Comparison of ENCODE assay signal across 9 mouse cellular contexts in the genomic region with DNA sequence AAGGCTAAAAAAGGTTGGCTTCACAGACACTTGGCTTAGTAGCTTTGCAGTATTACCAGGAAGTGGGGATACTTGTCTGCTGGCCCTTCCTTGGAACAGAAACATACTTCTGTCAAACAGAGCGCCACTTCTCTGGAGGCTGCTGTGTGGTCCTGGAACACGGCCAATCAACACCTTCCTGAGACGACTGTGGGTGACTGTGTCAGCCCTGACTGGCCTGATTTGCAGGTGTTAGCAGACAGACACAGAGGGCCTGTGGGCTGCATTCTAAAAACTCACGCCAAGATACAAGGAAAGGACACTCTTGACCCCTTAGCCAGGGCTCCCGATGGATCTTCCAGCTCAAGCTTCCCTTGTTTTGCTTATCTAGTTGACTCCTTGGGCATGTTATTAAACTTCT. TPM values are rescaled to one million over a fixed set of nuclear protein-coding genes. Genes with fewer than 3 reads are reported as not detected.
A peak's percentile ranks its signal among the peaks of the same experiment; 100 is the strongest.
DNase-seq lines count a peak whose midpoint lies in the region; ATAC-seq and TF ChIP-seq lines count a peak whose summit lies in the region.
"Had no signal": no experiment of that assay in that cellular context is flagged by ENCODE, and none has a peak within 500 bp of the region (broad histone marks: within the 10 kb centered on the region; RNA-seq: fewer than 3 reads in every experiment).

No protein-coding gene starts in this region.

- no peak for ATAC-seq in hindbrain, embryonic 13.5 days (ENCODE audit: low FRiP score)
- ATAC-seq in hindbrain, embryonic 14.5 days (ENCODE audit: low FRiP score): no peak
- ATAC-seq in liver, embryonic 14.5 days (ENCODE audit: insufficient read depth): no peak

- peaks cover 9% of the 10 kb centered on the region for H3K36me3 ChIP-seq in hindbrain, embryonic 13.5 days
- H3K36me3 ChIP-seq in hindbrain, embryonic 14.5 days (replicated peaks; ENCODE audit: control insufficient read depth, insufficient read depth): peaks cover 10% of the 10 kb centered on the region; the same call in 1 of the 2 replicates
- H3K36me3 ChIP-seq in spleen, adult 2 months (ENCODE audit: control insufficient read depth, insufficient read depth, low read length): peaks cover 2% of the 10 kb centered on the region
- peaks cover 5% of the 10 kb centered on the region for H3K36me3 ChIP-seq in liver, embryonic 14.5 days (replicated peaks; ENCODE audit: control insufficient read depth, insufficient read depth, low read depth)

- H3K27me3 ChIP-seq in hindbrain, embryonic 13.5 days: no peaks in the 10 kb centered on the region
- no peaks in the 10 kb centered on the region for H3K27me3 ChIP-seq in hindbrain, embryonic 14.5 days (ENCODE audit: control insufficient read depth, insufficient read depth, low read length)
- no peaks in the 10 kb centered on the region for H3K27me3 ChIP-seq in spleen, adult 2 months (ENCODE audit: control insufficient read depth, insufficient read depth, low read length)
- H3K27me3 ChIP-seq in liver, embryonic 14.5 days (ENCODE audit: control insufficient read depth, insufficient read depth, low read length): no peaks in the 10 kb centered on the region

- no peak overlapping the region for H3K4me2 ChIP-seq in hindbrain, embryonic 13.5 days
- no peak overlapping the region for H3K4me2 ChIP-seq in hindbrain, embryonic 14.5 days (replicated peaks)
- H3K4me2 ChIP-seq in liver, embryonic 14.5 days (ENCODE audit: low read depth): no peak overlapping the region

- no peak for TF ChIP-seq EP300 in liver, embryonic 14.5 days (IDR thresholded peaks at IDR 0.05; ENCODE audit: low read depth)

- WGBS in hindbrain, embryonic 13.5 days: 87% methylated on average over 5 of the region's 5 CpGs
- WGBS in hindbrain, embryonic 14.5 days: 84% methylated on average over 5 of the region's 5 CpGs
- 58% methylated on average over 5 of the region's 5 CpGs for WGBS in spleen, adult 2 months
- WGBS in liver, embryonic 14.5 days (ENCODE audit: insufficient replicate concordance): 81% methylated on average over 5 of the region's 5 CpGs

- peak overlapping the region; percentile 95; the same call in 1 of the 2 replicates for H3K27ac ChIP-seq in hindbrain, embryonic 13.5 days
- no peak overlapping the region for H3K27ac ChIP-seq in hindbrain, embryonic 14.5 days
- 0 out of 2 replicates have a peak overlapping the region, but pooled peaks have one; percentile 98 for H3K27ac ChIP-seq in spleen, adult 2 months (ENCODE audit: insufficient read depth, low read length)
- peak overlapping the region; percentile 89; the same call in 1 of the 2 replicates for H3K27ac ChIP-seq in liver, embryonic 14.5 days

- no peak for DNase-seq in hindbrain, embryonic 14.5 days (ENCODE audit: low spot score)
- DNase-seq in spleen, adult 2 months (ENCODE audit: low read depth in 1 of 2, low spot score in 2 of 2): no peak
- no peak for DNase-seq in spleen, postnatal 10 days (ENCODE audit: low spot score in 2 of 2)
- no peak for DNase-seq in liver, embryonic 14.5 days (ENCODE audit: low read depth in 3 of 3, low spot score in 3 of 3)
- DNase-seq in urinary bladder, postnatal 36 days (ENCODE audit: low spot score in 2 of 2): no peak
- no peak for DNase-seq in spleen, postnatal 4 days (ENCODE audit: low spot score in 2 of 2)
- DNase-seq: thymus, adult 18-20 months had no signal

- no peak for TF ChIP-seq POLR2A in spleen, adult 2 months (IDR thresholded peaks at IDR 0.05; ENCODE audit: low read depth, low read length)

- no peak for TF ChIP-seq CTCF in spleen, adult 2 months (IDR thresholded peaks at IDR 0.05; ENCODE audit: extremely low read depth, insufficient read depth, insufficient read length, insufficient replicate concordance)
- TF ChIP-seq CTCF in liver, embryonic 14.5 days (IDR thresholded peaks at IDR 0.05; ENCODE audit: low read depth): no peak

- H3K4me1 ChIP-seq in hindbrain, embryonic 13.5 days (replicated peaks): peaks cover 26% of the 10 kb centered on the region
- peaks cover 14% of the 10 kb centered on the region for H3K4me1 ChIP-seq in hindbrain, embryonic 14.5 days (replicated peaks; ENCODE audit: control insufficient read depth, insufficient read depth, low read length)
- H3K4me1 ChIP-seq in spleen, adult 2 months (ENCODE audit: control insufficient read depth, insufficient read depth, insufficient read length): peaks cover 6% of the 10 kb centered on the region
- H3K4me1 ChIP-seq in liver, embryonic 14.5 days (replicated peaks; ENCODE audit: control insufficient read depth in 2 of 2, insufficient read depth in 2 of 2, low read length in 1 of 2): peaks cover 7 to 13% of the 10 kb centered on the region in 2 experiments

- peaks cover 4% of the 10 kb centered on the region for H3K9me3 ChIP-seq in hindbrain, embryonic 13.5 days
- 0 out of 2 replicates have a peak, but pooled peaks cover 4% of the 10 kb centered on the region for H3K9me3 ChIP-seq in hindbrain, embryonic 14.5 days (ENCODE audit: control insufficient read depth, low read length)
- no peaks in the 10 kb centered on the region for H3K9me3 ChIP-seq in liver, embryonic 14.5 days (ENCODE audit: control insufficient read depth, low read length)

- no peak overlapping the region for H3K4me3 ChIP-seq in hindbrain, embryonic 13.5 days
- H3K4me3 ChIP-seq in hindbrain, embryonic 14.5 days (replicated peaks; ENCODE audit: low read length): no peak overlapping the region
- no peak overlapping the region for H3K4me3 ChIP-seq in spleen, adult 2 months (ENCODE audit: extremely low read depth, insufficient read depth, insufficient read length)
- H3K4me3 ChIP-seq in liver, embryonic 14.5 days (ENCODE audit: insufficient read depth in 1 of 2, low read depth in 2 of 2, low read length in 2 of 2): no peak overlapping the region

- no peak overlapping the region for H3K9ac ChIP-seq in hindbrain, embryonic 13.5 days
- H3K9ac ChIP-seq in hindbrain, embryonic 14.5 days: no peak overlapping the region
- no peak overlapping the region for H3K9ac ChIP-seq in liver, embryonic 14.5 days (replicated peaks)

RNA-seq across cellular contexts. Expression of gene Sumo3, which starts 0.9 kb away (rescaled TPM):
- polyA plus RNA-seq in hindbrain, embryonic 13.5 days (2015; fragmentation: Nextera tagmentation; extraction: Ambion mirVana): 271 and 274 TPM in 2 replicates
- 235 and 260 TPM in 2 replicates for polyA plus RNA-seq in hindbrain, embryonic 14.5 days (2014; fragmentation: Nextera tagmentation; extraction: Ambion mirVana)
- polyA plus RNA-seq in spleen, adult 2 months (2012; rRNA removed): 131 and 154 TPM in 2 replicates
- polyA plus RNA-seq in liver, embryonic 14.5 days (2012; rRNA removed): 74.1 and 109 TPM in 2 replicates
- polyA plus RNA-seq in liver, embryonic 14.5 days (2014; fragmentation: Nextera tagmentation; extraction: Ambion mirVana): 82.5 and 87.7 TPM in 2 replicates

RNA-seq across cellular contexts. Expression of gene Gm49325, which starts 1.0 kb away (rescaled TPM):
- 2.1 and 3.4 TPM in 2 replicates for polyA plus RNA-seq in hindbrain, embryonic 13.5 days (2015; fragmentation: Nextera tagmentation; extraction: Ambion mirVana)
- polyA plus RNA-seq in hindbrain, embryonic 14.5 days (2014; fragmentation: Nextera tagmentation; extraction: Ambion mirVana): 3.8 and 5.1 TPM in 2 replicates
- polyA plus RNA-seq in spleen, adult 2 months (2012; rRNA removed): not detected in 2 replicates
- 0.09 TPM in 1 of 2 replicates, not detected in the other for polyA plus RNA-seq in liver, embryonic 14.5 days (2012; rRNA removed)
- not detected in 2 replicates for polyA plus RNA-seq in liver, embryonic 14.5 days (2014; fragmentation: Nextera tagmentation; extraction: Ambion mirVana)
- polyA plus RNA-seq: liver, embryonic 16.5 days had no signal

RNA-seq across cellular contexts. Expression of gene Ube2g2, which starts 17.1 kb away (rescaled TPM):
- polyA plus RNA-seq in hindbrain, embryonic 13.5 days (2015; fragmentation: Nextera tagmentation; extraction: Ambion mirVana): 94.5 and 95.0 TPM in 2 replicates
- polyA plus RNA-seq in hindbrain, embryonic 14.5 days (2014; fragmentation: Nextera tagmentation; extraction: Ambion mirVana): 54.1 and 54.7 TPM in 2 replicates
- polyA plus RNA-seq in spleen, adult 2 months (2012; rRNA removed): 31.4 and 34.0 TPM in 2 replicates
- 19.3 TPM in 2 replicates for polyA plus RNA-seq in liver, embryonic 14.5 days (2012; rRNA removed)
- 25.3 and 27.1 TPM in 2 replicates for polyA plus RNA-seq in liver, embryonic 14.5 days (2014; fragmentation: Nextera tagmentation; extraction: Ambion mirVana)

RNA-seq across cellular contexts. Expression of gene Pttg1ip, which starts 23.4 kb away (rescaled TPM):
- 69.0 and 71.9 TPM in 2 replicates for polyA plus RNA-seq in hindbrain, embryonic 13.5 days (2015; fragmentation: Nextera tagmentation; extraction: Ambion mirVana)
- polyA plus RNA-seq in hindbrain, embryonic 14.5 days (2014; fragmentation: Nextera tagmentation; extraction: Ambion mirVana): 79.9 and 80.2 TPM in 2 replicates
- 63.4 and 65.3 TPM in 2 replicates for polyA plus RNA-seq in spleen, adult 2 months (2012; rRNA removed)
- 36.6 and 40.5 TPM in 2 replicates for polyA plus RNA-seq in liver, embryonic 14.5 days (2012; rRNA removed)
- 64.8 and 69.1 TPM in 2 replicates for polyA plus RNA-seq in liver, embryonic 14.5 days (2014; fragmentation: Nextera tagmentation; extraction: Ambion mirVana)
